Mouse (Mus musculus) midbrain, embryonic 11.5 days (tissue): ENCODE results near the gene Tanc2. TPM values are rescaled to one million over a fixed set of nuclear protein-coding genes. Genes with fewer than 3 reads are reported as not detected.

Source experiments
- ATAC-seq: fragments of 200-750 bp; cut with Nextera tagmentation; 2 replicates; pipeline ENCODE4 v1.8.0; 2017; ENCODE audit warnings: moderate TSS enrichment, moderate library complexity; ENCODE audit not compliant: low FRiP score
- DNase-seq: peaks from one replicate; pipeline ENCODE4 v3.0.0; 2015; ENCODE audit warnings: low spot score; ENCODE audit errors: missing footprints
- H3K27ac ChIP-seq: fragments of 300-500 bp; sonication (generic); 2 replicates; pipeline ENCODE4 v1.5.1; 2014; ENCODE audit warnings: low read depth, low read length
- H3K27me3 ChIP-seq: fragments of 300-500 bp; sonication (generic); 2 replicates; pipeline ENCODE4 v1.6.1; 2014; ENCODE audit warnings: mild to moderate bottlenecking, low read length, moderate library complexity, mixed read lengths; ENCODE audit not compliant: control insufficient read depth, insufficient read depth
- H3K36me3 ChIP-seq: fragments of 300-500 bp; sonication (generic); 2 replicates; pipeline ENCODE4 v1.6.1; 2014; ENCODE audit warnings: mild to moderate bottlenecking, low read length, moderate library complexity, mixed read lengths; ENCODE audit not compliant: control insufficient read depth, insufficient read depth
- H3K4me1 ChIP-seq: fragments of 300-500 bp; sonication (generic); 2 replicates; pipeline ENCODE4 v1.6.1; 2014; ENCODE audit warnings: low read length; ENCODE audit not compliant: control insufficient read depth, insufficient read depth
- H3K4me2 ChIP-seq: fragments of 300-500 bp; sonication (generic); 2 replicates; pipeline ENCODE4 v1.6.1; 2014; ENCODE audit warnings: mild to moderate bottlenecking, moderate library complexity
- H3K4me3 ChIP-seq: fragments of 300-500 bp; sonication (generic); 2 replicates; pipeline ENCODE4 v1.5.1; 2014; ENCODE audit warnings: low read depth, low read length
- H3K9ac ChIP-seq: fragments of 300-500 bp; sonication (generic); 2 replicates; pipeline ENCODE4 v1.6.1; 2014; ENCODE audit warnings: low read length
- H3K9me3 ChIP-seq: fragments of 300-500 bp; sonication (generic); 2 replicates; pipeline ENCODE4 v1.6.1; 2016; ENCODE audit warnings: low read length; ENCODE audit not compliant: control insufficient read depth
- WGBS: fragments of 180-500 bp; shearing (Covaris S2); extraction: QIAGEN DNeasy Blood & Tissue Kit; methylation state at CpG from one replicate; pipeline ENCODE4 v1.1.7; 2014; 5-methylcytosine and 5-hydroxymethylcytosine counted together
- polyA plus RNA-seq: library from polyadenylated mRNA; unstranded; fragments of >200 nt; fragmentation: Nextera tagmentation; extraction: Ambion mirVana; gene quantifications from 2 replicates; pipeline ENCODE4 v1.2.1, GENCODE M21; 2014

The Tanc2 gene
- polyA plus RNA-seq, 1 experiment from 2014 or later: 9.9 TPM

GRCm38 (mm10) chr11:105921275-105921674, 331.5 kb downstream of the Tanc2 start:
- 91% methylated on average over 5 of the region's 5 CpGs for WGBS
- ATAC-seq (no peak), DNase-seq (no peak)
- Histone ChIP-seq H3K36me3 (0 out of 2 replicates have a peak, but pooled peaks cover 4% of the 10 kb centered on the region), H3K9ac (no peak overlapping the region), H3K4me3 (no peak overlapping the region), H3K27me3 (no peaks in the 10 kb centered on the region), H3K9me3 (no peaks in the 10 kb centered on the region), H3K4me1 (no peaks in the 10 kb centered on the region), H3K27ac (no peak overlapping the region), H3K4me2 (no peak overlapping the region)

DNA sequence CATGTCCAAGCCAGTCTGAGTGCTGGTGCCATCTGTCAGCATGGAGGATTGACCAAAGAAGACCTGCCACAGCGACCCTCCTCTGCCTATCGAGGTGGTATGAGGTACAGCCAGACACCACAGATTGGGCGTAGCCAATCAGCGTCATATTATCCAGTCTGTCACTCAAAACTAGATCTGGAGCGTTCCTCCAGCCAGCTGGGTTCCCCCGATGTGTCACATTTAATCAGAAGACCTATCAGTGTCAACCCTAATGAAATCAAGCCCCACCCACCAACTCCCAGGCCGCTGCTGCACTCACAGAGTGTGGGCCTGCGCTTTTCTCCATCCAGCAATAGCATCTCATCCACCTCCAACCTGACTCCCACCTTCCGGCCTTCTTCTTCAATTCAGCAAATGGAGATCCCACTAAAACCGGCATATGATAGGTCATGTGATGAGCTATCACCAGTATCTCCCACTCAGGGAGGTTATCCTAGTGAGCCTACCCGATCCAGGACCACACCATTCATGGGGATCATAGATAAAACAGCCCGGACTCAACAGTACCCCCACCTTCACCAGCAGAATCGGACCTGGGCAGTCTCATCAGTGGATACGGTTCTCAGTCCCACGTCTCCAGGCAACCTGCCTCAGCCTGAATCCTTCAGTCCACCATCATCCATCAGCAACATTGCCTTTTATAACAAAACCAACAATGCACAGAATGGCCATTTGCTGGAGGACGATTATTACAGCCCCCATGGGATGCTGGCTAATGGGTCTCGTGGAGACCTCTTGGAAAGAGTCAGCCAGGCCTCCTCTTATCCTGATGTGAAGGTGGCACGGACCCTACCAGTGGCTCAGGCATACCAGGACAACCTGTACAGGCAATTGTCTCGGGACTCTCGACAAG, 333.2 kb downstream of the Tanc2 start:
- no peak overlapping the region for H3K4me3 ChIP-seq
- WGBS: 90% methylated on average over 20 of the region's 20 CpGs
- H3K27ac ChIP-seq: no peak overlapping the region
- H3K27me3 ChIP-seq: no peaks in the 10 kb centered on the region
- H3K36me3 ChIP-seq: 0 out of 2 replicates have a peak, but pooled peaks cover 4% of the 10 kb centered on the region
- no peak overlapping the region for H3K9ac ChIP-seq
- 0 out of 2 replicates have a peak, but pooled peaks cover 2% of the 10 kb centered on the region for H3K4me1 ChIP-seq
- no peak for DNase-seq
- no peak for ATAC-seq
- H3K9me3 ChIP-seq: no peaks in the 10 kb centered on the region
- H3K4me2 ChIP-seq: no peak overlapping the region

DNA sequence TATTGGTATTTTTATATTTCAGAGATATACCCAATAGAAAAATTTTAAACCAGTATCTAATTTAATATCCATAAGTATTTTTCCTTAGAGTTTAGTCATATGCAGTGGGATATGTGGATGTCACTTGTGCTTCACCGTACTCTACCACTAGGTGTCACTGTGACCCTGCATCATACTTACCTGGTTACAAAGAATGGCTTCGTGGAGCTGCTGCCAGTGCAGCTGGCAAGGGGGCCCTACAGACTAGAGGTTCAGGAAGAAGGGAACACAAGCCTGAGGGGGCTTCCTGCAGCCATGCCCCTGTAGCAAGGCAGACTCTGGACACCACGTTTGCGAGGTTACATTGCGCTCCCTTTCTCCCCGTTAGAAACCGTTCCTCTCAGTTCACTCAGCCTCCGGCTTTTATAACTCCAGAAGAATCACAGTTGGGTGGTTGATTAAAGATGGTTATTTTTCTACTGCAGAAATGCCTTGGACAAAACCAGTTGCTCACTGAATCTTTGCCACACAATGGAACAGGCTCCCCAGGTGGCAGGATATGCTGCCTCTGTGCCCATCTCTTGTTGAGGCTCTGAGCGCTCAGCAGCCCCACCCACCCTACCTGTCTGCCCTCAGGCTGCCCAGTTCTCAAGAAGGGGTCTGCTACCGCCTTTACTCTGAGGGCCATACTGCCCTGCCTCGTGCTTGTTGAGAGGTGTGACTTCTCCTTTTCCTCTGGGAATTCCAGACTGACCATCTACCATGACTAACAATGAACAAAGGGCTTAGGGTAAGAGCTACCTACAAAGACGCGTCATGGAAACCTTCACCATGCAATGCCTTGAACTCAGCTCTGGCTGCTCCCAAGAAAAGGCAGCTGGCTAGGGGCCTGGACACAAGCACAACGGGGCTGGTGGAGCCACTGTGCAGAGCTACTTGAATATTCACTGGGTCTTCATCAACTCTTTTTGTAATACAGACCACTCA, 337.6 kb downstream of the Tanc2 start:
- peak; percentile 58 for ATAC-seq
- WGBS: 58% methylated on average over 14 of the region's 14 CpGs
- DNase-seq: peak; percentile 97
- Histone ChIP-seq H3K27me3 (no peaks in the 10 kb centered on the region), H3K4me1 (0 out of 2 replicates have a peak, but pooled peaks cover 2% of the 10 kb centered on the region), H3K4me2 (no peak overlapping the region), H3K4me3 (no peak overlapping the region), H3K9ac (peak overlapping the region; percentile 27; the same call in 1 of the 2 replicates), H3K36me3 (no peaks in the 10 kb centered on the region), H3K27ac (no peak overlapping the region), H3K9me3 (no peaks in the 10 kb centered on the region)

GRCm38 (mm10) chr11:105928171-105928570, 338.4 kb downstream of the Tanc2 start:
- Histone ChIP-seq H3K27me3 (no peaks in the 10 kb centered on the region), H3K4me3 (no peak overlapping the region), H3K4me1 (0 out of 2 replicates have a peak, but pooled peaks cover 2% of the 10 kb centered on the region), H3K9me3 (no peaks in the 10 kb centered on the region), H3K9ac (no peak overlapping the region), H3K36me3 (no peaks in the 10 kb centered on the region), H3K27ac (no peak overlapping the region), H3K4me2 (no peak overlapping the region)
- 60% methylated on average over 5 of the region's 5 CpGs for WGBS
- no peak for DNase-seq
- no peak for ATAC-seq

- Histone ChIP-seq H3K27ac (no peak overlapping the region), H3K4me3 (no peak overlapping the region), H3K9ac (no peak overlapping the region), H3K4me1 (peaks cover 6% of the 10 kb centered on the region; the same call in 1 of the 2 replicates), H3K27me3 (no peaks in the 10 kb centered on the region), H3K36me3 (no peaks in the 10 kb centered on the region), H3K4me2 (no peak overlapping the region), H3K9me3 (no peaks in the 10 kb centered on the region)
- ATAC-seq (no peak), DNase-seq (no peak)
- WGBS: 87% methylated on average over 3 of the region's 3 CpGs
Observed at GRCm38 (mm10) chr11:105931380-105931779, 341.6 kb downstream of the Tanc2 start.

DNA sequence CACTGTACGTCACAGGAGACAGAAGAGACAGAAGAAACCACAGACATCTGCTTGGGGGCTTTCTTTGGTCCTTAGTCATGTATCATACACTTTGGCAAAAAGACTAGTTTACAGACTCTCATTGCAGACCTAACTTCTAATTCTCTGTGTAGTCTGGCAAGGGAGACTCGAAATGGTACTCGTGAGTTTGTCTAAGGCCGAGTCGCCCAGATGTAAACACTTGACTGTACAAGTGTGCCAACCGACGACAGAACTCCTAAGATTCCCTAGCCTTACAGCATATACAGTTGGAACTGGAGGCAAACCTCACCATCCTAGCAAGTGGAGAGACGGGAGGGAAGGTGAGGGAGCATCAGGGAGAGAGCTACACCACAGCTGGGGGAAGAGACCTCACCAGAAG, 344.0 kb downstream of the Tanc2 start:
- WGBS: 91% methylated on average over 8 of the region's 8 CpGs
- Histone ChIP-seq H3K4me3 (no peak overlapping the region), H3K27me3 (no peaks in the 10 kb centered on the region), H3K4me1 (peaks cover 4% of the 10 kb centered on the region; the same call in 1 of the 2 replicates), H3K27ac (no peak overlapping the region), H3K9me3 (no peaks in the 10 kb centered on the region), H3K36me3 (no peaks in the 10 kb centered on the region), H3K9ac (no peak overlapping the region), H3K4me2 (no peak overlapping the region)
- no peak for DNase-seq
- no peak for ATAC-seq

GRCm38 (mm10) chr11:105934303-105934711, 344.5 kb downstream of the Tanc2 start:
- H3K9ac ChIP-seq: 0 out of 2 replicates have a peak overlapping the region, but pooled peaks have one; percentile 20
- 75% methylated on average over 5 of the region's 5 CpGs for WGBS
- H3K27me3 ChIP-seq: no peaks in the 10 kb centered on the region
- no peak overlapping the region for H3K4me2 ChIP-seq
- H3K36me3 ChIP-seq: no peaks in the 10 kb centered on the region
- no peak; the same call in 1 of the 2 replicates for ATAC-seq
- peak; percentile 80 for DNase-seq
- no peak overlapping the region for H3K4me3 ChIP-seq
- peaks cover 4% of the 10 kb centered on the region; the same call in 1 of the 2 replicates for H3K4me1 ChIP-seq
- peak overlapping the region; percentile 40 for H3K27ac ChIP-seq
- no peaks in the 10 kb centered on the region for H3K9me3 ChIP-seq

GRCm38 (mm10) chr11:105934816-105935215, 345.0 kb downstream of the Tanc2 start:
- 36% methylated on average over 6 of the region's 6 CpGs for WGBS
- Histone ChIP-seq H3K27ac (peak overlapping the region; percentile 40), H3K9ac (no peak overlapping the region), H3K4me2 (no peak overlapping the region), H3K4me1 (peaks cover 4% of the 10 kb centered on the region; the same call in 1 of the 2 replicates), H3K27me3 (no peaks in the 10 kb centered on the region), H3K36me3 (no peaks in the 10 kb centered on the region), H3K4me3 (no peak overlapping the region), H3K9me3 (no peaks in the 10 kb centered on the region)
- ATAC-seq (peak; percentile 70), DNase-seq (peak; percentile 90)
